In genomic region chr1:23920275-23920674, GRCm38 (mm10) we compare ENCODE assay signal across 9 mouse cellular contexts. TPM values are rescaled to one million over a fixed set of nuclear protein-coding genes. Genes with fewer than 3 reads are reported as not detected.
A peak's percentile ranks its signal among the peaks of the same experiment; 100 is the strongest.
DNase-seq lines count a peak whose midpoint lies in the region; ATAC-seq lines count a peak whose summit lies in the region.
"Had no signal": no experiment of that assay in that cellular context is flagged by ENCODE, and none has a peak within 500 bp of the region (broad histone marks: within the 10 kb centered on the region; RNA-seq: fewer than 3 reads in every experiment).

No protein-coding gene starts in this region.

- H3K4me1 ChIP-seq in heart, embryonic 13.5 days: peaks cover 52% of the 10 kb centered on the region
- peaks cover 73% of the 10 kb centered on the region for H3K4me1 ChIP-seq in erythroblast, embryonic 14.5 days (ENCODE audit: control insufficient read depth)
- peaks cover 3% of the 10 kb centered on the region; the same call in 1 of the 2 replicates for H3K4me1 ChIP-seq in intestine, embryonic 15.5 days (replicated peaks)

- no peaks in the 10 kb centered on the region for H3K9me3 ChIP-seq in heart, embryonic 13.5 days
- H3K9me3 ChIP-seq in erythroblast, embryonic 14.5 days (ENCODE audit: control insufficient read depth, low read length): no peaks in the 10 kb centered on the region
- H3K9me3 ChIP-seq in intestine, embryonic 15.5 days: no peaks in the 10 kb centered on the region
- H3K9me3 ChIP-seq: limb, embryonic 15.5 days had no signal

- 11% methylated on average over 2 of the region's 2 CpGs for WGBS in heart, embryonic 13.5 days
- 27% methylated on average over 2 of the region's 2 CpGs for WGBS in intestine, embryonic 15.5 days

- peak overlapping the region; percentile 66 for H3K9ac ChIP-seq in heart, embryonic 13.5 days
- no peak overlapping the region for H3K9ac ChIP-seq in intestine, embryonic 15.5 days
- H3K9ac ChIP-seq: limb, embryonic 15.5 days had no signal

- H3K36me3 ChIP-seq in heart, embryonic 13.5 days: no peaks in the 10 kb centered on the region
- peaks cover 13% of the 10 kb centered on the region for H3K36me3 ChIP-seq in erythroblast, embryonic 14.5 days (ENCODE audit: control insufficient read depth)
- no peaks in the 10 kb centered on the region for H3K36me3 ChIP-seq in intestine, embryonic 15.5 days
- H3K36me3 ChIP-seq: limb, embryonic 15.5 days had no signal

- no peak for DNase-seq in heart, adult 8-10 months (ENCODE audit: low spot score)
- DNase-seq in brain, adult 2 months (ENCODE audit: low read depth, low spot score): peak; percentile 79
- DNase-seq in T-cell, adult 2 months (ENCODE audit: low spot score): no peak
- no peak for DNase-seq in ovary, postnatal 14 days (ENCODE audit: low spot score)

- H3K4me3 ChIP-seq in heart, embryonic 13.5 days: peak overlapping the region; percentile 97
- H3K4me3 ChIP-seq in erythroblast, embryonic 14.5 days (replicated peaks): peak overlapping the region; percentile 79
- H3K4me3 ChIP-seq in intestine, embryonic 15.5 days (replicated peaks): no peak overlapping the region

- H3K27ac ChIP-seq in heart, embryonic 13.5 days (replicated peaks): no peak overlapping the region
- no peak overlapping the region for H3K27ac ChIP-seq in intestine, embryonic 15.5 days
- H3K27ac ChIP-seq: limb, embryonic 15.5 days had no signal

- ATAC-seq in heart, embryonic 13.5 days (ENCODE audit: extremely low read depth, insufficient number of reproducible peaks, low FRiP score, low TSS enrichment): no peak
- ATAC-seq in intestine, embryonic 15.5 days: no peak
- ATAC-seq in megakaryocyte progenitor cell, adult 5-6 weeks (replicated peaks; ENCODE audit: poor library complexity): peak; percentile 19; the same call in 1 of the 2 replicates

- H3K4me2 ChIP-seq in heart, embryonic 13.5 days: peak overlapping the region; percentile 78
- peak overlapping the region; percentile 81; the same call in 1 of the 2 replicates for H3K4me2 ChIP-seq in intestine, embryonic 15.5 days (replicated peaks)

- H3K27me3 ChIP-seq in heart, embryonic 13.5 days (replicated peaks): no peaks in the 10 kb centered on the region
- no peaks in the 10 kb centered on the region for H3K27me3 ChIP-seq in erythroblast, embryonic 14.5 days (ENCODE audit: control insufficient read depth)
- no peaks in the 10 kb centered on the region for H3K27me3 ChIP-seq in intestine, embryonic 15.5 days (replicated peaks)
- H3K27me3 ChIP-seq: limb, embryonic 15.5 days had no signal

RNA-seq across cellular contexts. Expression of gene Smap1, which starts 1.8 kb away (rescaled TPM):
- 30.1 and 35.3 TPM in 2 replicates for polyA plus RNA-seq in heart, embryonic 13.5 days (2015; fragmentation: Nextera tagmentation; extraction: Ambion mirVana)
- total RNA-seq in heart, adult 8-10 months (2022): 10 to 100 TPM; 13.9 to 18.3 (median 17.5) TPM
- polyA plus RNA-seq in erythroblast, embryonic 14.5 days (2012): 4.5 and 4.8 TPM in 2 replicates
- polyA plus RNA-seq in intestine, embryonic 15.5 days (2015; fragmentation: Nextera tagmentation; extraction: Ambion mirVana): 41.8 and 43.1 TPM in 2 replicates
- 63.0 and 69.0 TPM in 2 replicates for total RNA-seq in megakaryocyte progenitor cell, adult 5-6 weeks (2015)
- 36.3 and 36.9 TPM in 2 replicates for total RNA-seq in megakaryocyte progenitor cell, adult 5-6 weeks (2017)
